Mouse (Mus musculus) bone marrow, adult 2 months (tissue): ENCODE measurements around the gene Gm42421. TPM values are rescaled to one million over a fixed set of nuclear protein-coding genes. Genes with fewer than 3 reads are reported as not detected.
A peak's percentile ranks its signal among the peaks of the same experiment; 100 is the strongest.

ENCODE experiments used
- H3K27ac ChIP-seq: fragments of 200-500 bp; 2 replicates; pipeline ENCODE4 v1.5.1; 2012; ENCODE audit warnings: low read depth, mild to moderate bottlenecking, control low read depth, inconsistent platforms, low read length; ENCODE audit not compliant: control insufficient read depth, poor library complexity, insufficient read depth
- H3K4me1 ChIP-seq: fragments of 200-500 bp; 2 replicates; pipeline ENCODE4 v1.6.1; 2011; ENCODE audit warnings: low read length; ENCODE audit not compliant: control insufficient read depth, insufficient read depth
- H3K4me3 ChIP-seq: fragments of 200-500 bp; replicated peaks from 2 replicates; pipeline ENCODE3; 2011; ENCODE audit warnings: mild to moderate bottlenecking, low read depth, low read length, control low read depth; ENCODE audit not compliant: control insufficient read depth
- CTCF ChIP-seq: fragments of 200-500 bp; IDR thresholded peaks from 2 replicates; pipeline ENCODE4 v1.5.1; 2011; ENCODE audit warnings: low read length, control low read depth; ENCODE audit not compliant: control insufficient read depth, insufficient read depth
- POLR2A ChIP-seq: fragments of 200-500 bp; IDR thresholded peaks from 2 replicates; pipeline ENCODE4 v1.6.1; 2011; ENCODE audit warnings: low read depth, mild to moderate bottlenecking, control low read depth, low read length, borderline replicate concordance; ENCODE audit not compliant: control insufficient read depth
- WGBS: fragments of 180-500 bp; shearing (Covaris S2); methylation state at CpG from one replicate; pipeline ENCODE4 v1.1.7; 2018; 5-methylcytosine and 5-hydroxymethylcytosine counted together
- polyA plus RNA-seq: library from polyadenylated mRNA; stranded (reverse); fragments of >200 nt; gene quantifications from 2 replicates; pipeline ENCODE4 v1.2.4, GENCODE M21; 2011; ENCODE audit warnings: low replicate concordance; ENCODE audit not compliant: missing spikeins, insufficient read depth, insufficient read length

Gm42421 gene
- polyA plus RNA-seq, 1 experiment = 4.5 TPM

- WGBS = 2% methylated on average over 9 of the region's 9 CpGs
- TF ChIP-seq CTCF (no peak), POLR2A (no peak)
These were observed 19.0 kb upstream of the Gm42421 start for GRCm38 (mm10) chr5:143908926-143909325.

GRCm38 (mm10) chr5:143909417-143910400, 18.3 kb upstream of the Gm42421 start, which contains the start of the genes Aimp2 and Pms2:
Aimp2 (minus strand) TSS chr5:143909847.
Pms2 (plus strand) TSS chr5:143909964.
- TF ChIP-seq CTCF (no peak; the same call in 1 of the 2 replicates), POLR2A (peak; percentile 76; the same call in 1 of the 2 replicates)
- H3K4me3 ChIP-seq = peak within 1 kb of the TSS; percentile 98

More at GRCm38 (mm10) chr5:143908926-143909325, 19.0 kb upstream of the Gm42421 start:
- Histone ChIP-seq H3K27ac (peak overlapping the region; percentile 94), H3K4me3 (peak overlapping the region; percentile 98), H3K4me1 (no peaks in the 10 kb centered on the region)

GRCm38 (mm10) chr5:143916221-143916620, 11.8 kb upstream of the Gm42421 start:
- H3K4me3 ChIP-seq = no peak overlapping the region
- no peaks in the 10 kb centered on the region for H3K4me1 ChIP-seq
- no peak for TF ChIP-seq CTCF
- TF ChIP-seq POLR2A = no peak
- H3K27ac ChIP-seq = no peak overlapping the region
- 96% methylated on average over 9 of the region's 9 CpGs for whole genome bisulfite sequencing

More at GRCm38 (mm10) chr5:143909417-143910400, 18.3 kb upstream of the Gm42421 start, which contains the start of the genes Aimp2 and Pms2:
- WGBS = under 1% methylated on average over 70 of the region's 70 CpGs
- Histone ChIP-seq H3K4me1 (no peaks in the 10 kb centered on the region), H3K27ac (peak within 1 kb of the TSS; percentile 94)

- H3K27ac ChIP-seq = no peak overlapping the region
- no peaks in the 10 kb centered on the region for H3K4me1 ChIP-seq
- TF ChIP-seq POLR2A (no peak), CTCF (peak; percentile 64)
- WGBS = 47% methylated on average over 5 of the region's 5 CpGs
- H3K4me3 ChIP-seq = no peak overlapping the region
These were observed 10.6 kb upstream of the Gm42421 start for GRCm38 (mm10) chr5:143917418-143917817.

GRCm38 (mm10) chr5:143918120-143918519, 9.9 kb upstream of the Gm42421 start:
- H3K27ac ChIP-seq = no peak overlapping the region
- WGBS = 96% methylated on average over 3 of the region's 3 CpGs
- no peak overlapping the region for H3K4me3 ChIP-seq
- TF ChIP-seq POLR2A (no peak), CTCF (no peak)
- no peaks in the 10 kb centered on the region for H3K4me1 ChIP-seq

- no peak overlapping the region for H3K27ac ChIP-seq
- 74% methylated on average over 6 of the region's 6 CpGs for WGBS
- H3K4me1 ChIP-seq = no peaks in the 10 kb centered on the region; the same call in 1 of the 2 replicates
- TF ChIP-seq CTCF (no peak), POLR2A (no peak)
- H3K4me3 ChIP-seq = no peak overlapping the region
These were observed 3.1 kb upstream of the Gm42421 start for GRCm38 (mm10) chr5:143924781-143925452.

- WGBS = 92% methylated on average over 4 of the region's 4 CpGs
- Histone ChIP-seq H3K27ac (no peak overlapping the region), H3K4me1 (no peaks in the 10 kb centered on the region; the same call in 1 of the 2 replicates), H3K4me3 (no peak overlapping the region)
- TF ChIP-seq CTCF (no peak), POLR2A (no peak)
These were observed 1.3 kb downstream of the Gm42421 start for GRCm38 (mm10) chr5:143929291-143929690.

- no peak for TF ChIP-seq CTCF
- no peak for TF ChIP-seq POLR2A
- no peaks in the 10 kb centered on the region for H3K4me1 ChIP-seq
- H3K27ac ChIP-seq = no peak overlapping the region
- H3K4me3 ChIP-seq = no peak overlapping the region
- 94% methylated on average over 12 of the region's 12 CpGs for WGBS
These were observed 2.7 kb downstream of the Gm42421 start for GRCm38 (mm10) chr5:143930656-143931055.
